Mouse (Mus musculus) lung, postnatal 4 days (tissue): ENCODE measurements at regions not wholly inside any gene's neighbourhood (a gene's known extent, or its start where the extent isn't known, plus 50 kb on each side); places are given as distances from the start of the nearest gene placed in this dataset.

Source experiments
- DNase-seq, 2 experiments: peaks; one replicate each; pipeline ENCODE4 v3.0.0; 2021

DNA sequence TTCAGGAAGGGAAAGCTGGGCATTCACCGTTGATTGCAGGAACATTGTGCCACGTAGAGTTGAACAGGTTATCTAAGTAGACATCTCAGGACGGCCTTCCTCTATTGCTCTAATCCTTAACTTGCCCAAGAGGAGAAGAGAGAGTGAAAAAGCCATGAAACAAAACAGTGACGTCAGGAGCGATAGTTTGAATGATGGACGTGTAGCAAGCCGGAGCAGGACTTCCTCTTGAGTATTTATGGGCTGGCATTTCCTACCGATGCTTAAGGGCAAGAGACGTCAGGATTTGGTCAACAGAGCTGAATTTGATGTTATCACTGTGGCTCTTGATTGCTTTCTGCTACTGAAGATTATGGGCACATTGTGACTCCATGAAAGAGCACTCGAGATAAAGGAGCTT lies 130.5 kb upstream of the Arhgap28 start:
- no peak for DNase-seq

DNA sequence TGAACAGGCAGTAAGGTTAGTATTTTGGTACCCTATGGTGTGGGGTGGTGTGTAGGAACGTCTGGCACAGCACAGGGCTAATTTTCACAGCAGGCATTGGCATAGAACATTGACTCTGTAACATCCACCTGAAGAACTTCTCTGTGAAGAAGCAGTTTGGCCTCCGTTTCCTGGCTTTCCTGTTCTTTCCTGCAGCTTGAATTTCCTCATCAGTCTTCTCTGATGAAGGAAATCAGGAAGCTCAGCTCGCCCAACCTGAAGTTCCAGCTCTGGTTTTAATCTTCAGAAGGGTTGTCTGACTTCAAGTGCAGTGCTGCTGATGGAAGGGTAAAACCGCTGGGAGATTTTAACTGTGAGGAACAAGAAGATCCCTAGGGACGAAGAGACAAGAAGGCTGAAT lies 131.5 kb upstream of the Arhgap28 start:
- no peak for DNase-seq

DNA sequence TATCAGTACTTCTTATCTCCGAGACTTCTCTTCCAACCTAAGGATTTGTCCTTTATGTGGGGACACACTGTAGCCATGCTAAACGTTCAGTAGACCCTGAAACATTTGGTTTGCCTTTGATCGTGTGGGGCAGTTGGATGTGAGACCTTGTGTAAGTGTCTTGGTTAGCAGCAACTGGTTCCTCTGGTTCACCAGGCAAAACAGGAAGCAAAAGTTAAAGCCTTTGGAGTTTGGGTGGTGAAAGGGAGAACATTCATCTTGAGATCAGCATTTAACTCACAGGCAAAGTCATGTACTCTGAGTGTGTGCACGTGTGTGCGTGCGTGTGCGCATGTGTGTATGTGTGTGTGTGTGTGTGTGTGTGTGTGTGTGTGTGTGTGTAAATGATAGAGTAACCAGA lies 130.3 kb upstream of the L3mbtl4 start:
- no peak for DNase-seq

DNA sequence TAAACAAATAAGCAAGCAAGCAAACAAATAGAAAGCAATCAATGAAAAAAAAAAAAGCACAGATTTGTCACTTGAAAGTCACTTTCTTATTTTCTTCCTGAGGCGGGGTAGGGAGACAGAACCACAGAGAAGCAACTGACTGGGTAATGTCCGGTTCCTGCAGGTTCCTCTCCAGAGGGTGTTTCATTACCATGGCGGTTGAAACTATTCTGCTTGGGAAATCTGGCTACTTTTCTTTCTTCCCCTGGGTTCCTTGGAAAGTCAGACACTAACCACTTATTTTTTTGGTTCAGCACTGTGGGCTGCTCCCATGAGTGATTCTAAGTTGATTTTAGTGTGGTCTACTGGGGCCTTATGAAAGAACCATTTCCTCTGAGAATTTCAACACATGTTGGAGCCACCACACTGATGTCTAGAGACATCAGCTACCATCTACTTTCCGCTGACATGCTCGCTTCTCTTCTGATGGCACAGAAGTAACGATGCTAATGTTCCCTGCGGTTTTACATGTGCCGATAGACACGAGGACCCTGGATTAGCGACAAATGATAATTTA lies 124.3 kb upstream of the L3mbtl4 start:
- DNase-seq: no peak

- DNase-seq: no peak
These were observed 121.0 kb upstream of the L3mbtl4 start for GRCm38 (mm10) chr17:68152438-68153120.

- no peak for DNase-seq
These were observed 118.7 kb upstream of the L3mbtl4 start for GRCm38 (mm10) chr17:68154879-68155278.

GRCm38 (mm10) chr17:68158172-68158651 lies 115.4 kb upstream of the L3mbtl4 start:
- peak; percentile 38 to 83 for DNase-seq

DNA sequence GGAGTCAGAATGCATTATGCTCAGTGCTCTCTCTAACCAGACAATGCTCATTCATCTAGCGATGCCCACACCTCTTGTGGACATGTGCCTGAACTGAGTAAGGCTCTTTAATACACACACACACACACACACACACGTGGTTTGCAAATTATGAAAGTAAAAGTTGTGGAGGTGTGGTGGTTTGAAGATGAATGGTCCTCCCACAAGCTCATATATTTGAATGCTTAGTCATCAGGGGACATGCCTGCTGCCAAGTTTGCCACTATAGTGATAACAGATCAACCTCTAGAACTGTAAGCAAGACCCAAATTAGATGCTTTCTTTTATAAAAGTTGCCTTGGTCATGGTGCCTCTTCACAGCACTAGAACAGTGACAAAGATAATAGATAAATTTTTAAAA lies 112.5 kb upstream of the L3mbtl4 start:
- DNase-seq: no peak

GRCm38 (mm10) chr17:68163545-68163944 lies 110.1 kb upstream of the L3mbtl4 start:
- DNase-seq: no peak

- peak in 1 of 2 experiments; percentile 12 for DNase-seq
These were observed 108.9 kb upstream of the L3mbtl4 start for GRCm38 (mm10) chr17:68164666-68165065.

DNA sequence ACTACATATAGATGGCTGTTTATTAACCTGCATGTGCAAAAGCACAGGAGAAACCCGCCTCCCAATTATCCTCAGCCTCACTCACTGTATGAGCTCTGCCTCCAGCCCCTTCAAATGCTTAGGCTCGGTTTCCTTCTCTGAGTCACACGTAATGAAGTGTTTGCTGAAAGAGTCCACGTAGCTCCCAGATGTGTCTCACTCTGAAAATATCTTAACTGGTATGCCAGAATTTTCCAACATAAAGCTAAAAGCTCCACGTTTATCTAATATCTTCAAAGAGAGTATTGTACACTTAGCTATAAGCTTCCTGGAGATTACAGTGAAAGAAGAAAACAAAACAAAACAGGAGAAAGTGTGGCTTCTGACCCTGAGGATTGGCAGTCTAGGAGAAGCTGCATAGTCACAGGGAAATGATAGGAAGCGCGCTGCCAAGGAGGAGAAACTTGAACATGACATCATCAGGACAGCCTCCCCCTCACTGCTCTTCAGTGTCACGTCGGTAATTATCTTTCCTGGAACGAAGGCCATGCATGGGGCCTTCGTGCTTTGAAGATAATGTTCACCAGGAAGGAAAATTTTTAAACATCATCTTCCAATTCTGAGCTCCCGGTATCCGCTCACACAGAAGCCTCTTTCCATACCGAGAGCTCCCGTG lies 108.3 kb upstream of the L3mbtl4 start:
- DNase-seq: peak; percentile 51 to 53

- peak; percentile 8 to 22 for DNase-seq
These were observed 107.2 kb upstream of the L3mbtl4 start for GRCm38 (mm10) chr17:68166397-68166796.

DNA sequence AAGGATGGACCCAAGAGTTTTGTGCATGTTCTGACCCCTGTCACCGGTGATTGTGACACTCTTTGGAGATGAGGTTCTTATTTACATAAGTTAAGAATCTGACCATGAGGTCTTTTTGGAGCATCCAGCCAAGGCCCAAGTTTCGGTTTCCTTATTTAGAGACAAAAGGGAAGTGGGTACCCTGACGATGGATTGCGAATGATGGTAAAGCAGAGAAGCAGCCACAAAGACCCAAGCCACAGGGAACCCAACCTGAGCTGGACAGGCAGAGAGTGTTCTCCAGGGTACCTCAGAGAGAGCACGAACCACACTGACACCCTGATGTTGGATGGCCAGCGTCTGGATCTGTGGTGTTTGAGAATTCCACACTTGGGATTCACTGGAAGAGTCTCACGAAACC lies 100.8 kb upstream of the L3mbtl4 start:
- DNase-seq: no peak

DNA sequence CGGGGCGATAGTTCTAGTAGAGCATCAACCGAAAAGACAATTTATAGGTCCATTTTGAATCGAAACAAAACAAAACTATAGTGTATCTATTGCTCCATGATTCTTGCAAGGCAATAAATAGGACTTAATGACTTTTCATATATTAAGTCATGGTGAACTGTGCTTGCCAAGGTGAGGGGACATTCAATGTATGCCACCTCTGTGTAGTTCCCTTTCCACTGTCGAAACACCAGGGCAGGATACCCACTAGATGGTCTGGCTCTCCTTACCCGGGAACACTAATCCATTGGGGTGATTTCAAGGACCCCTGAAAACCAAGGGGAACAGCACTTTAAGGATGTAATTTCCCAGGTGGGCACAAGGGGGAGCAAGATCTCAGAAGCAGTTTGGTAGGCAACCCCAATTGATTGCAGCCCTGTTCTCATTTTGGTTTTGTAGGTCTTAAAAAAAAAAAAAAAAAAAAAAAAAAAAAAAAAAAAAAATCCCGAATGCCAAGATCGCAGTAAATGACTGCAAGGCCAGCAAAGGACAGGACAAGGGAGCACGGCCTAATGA lies 96.9 kb upstream of the L3mbtl4 start:
- peak in 1 of 2 experiments; percentile 48 for DNase-seq

DNA sequence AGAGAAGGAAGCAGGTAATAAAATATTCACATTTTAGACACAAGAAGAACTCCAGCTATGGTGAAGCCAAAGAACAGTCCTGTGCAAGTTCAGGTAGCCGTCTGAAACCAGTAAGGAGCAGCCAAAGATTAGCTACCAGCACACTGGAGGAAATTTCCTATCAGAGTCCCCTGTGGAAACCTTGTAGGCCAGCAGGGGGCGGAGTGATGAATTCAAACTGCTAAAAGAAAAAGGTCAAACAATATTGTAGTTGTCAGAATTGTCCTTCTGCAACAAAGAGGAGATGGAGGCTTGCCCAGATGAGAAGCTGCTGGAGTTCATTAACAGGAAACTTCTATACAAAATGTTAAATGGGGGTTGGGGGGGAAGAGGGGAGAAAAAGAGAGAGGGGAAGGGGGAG lies 95.8 kb upstream of the L3mbtl4 start:
- DNase-seq: peak; percentile 27 to 61

DNA sequence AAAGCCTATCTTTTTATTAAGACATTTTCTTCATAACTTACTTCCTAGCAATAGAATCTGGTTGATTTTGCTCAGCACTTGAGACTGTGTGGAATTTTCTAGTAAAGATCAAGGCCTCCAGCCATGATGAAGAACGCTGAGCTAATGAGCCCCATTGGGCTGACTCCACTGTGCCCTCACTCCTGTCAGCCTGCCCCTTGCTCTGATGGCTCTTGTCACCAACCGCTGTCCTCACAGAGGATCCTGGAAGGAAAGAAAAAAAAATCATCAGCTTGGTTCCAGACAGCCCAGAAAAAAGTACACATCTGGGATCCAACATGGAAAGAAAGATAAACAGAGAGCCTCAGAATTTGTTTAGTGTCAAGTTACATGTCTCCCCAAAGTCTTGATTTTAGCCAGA lies 88.2 kb upstream of the L3mbtl4 start:
- DNase-seq: no peak

- DNase-seq: no peak
These were observed 83.7 kb upstream of the L3mbtl4 start for GRCm38 (mm10) chr17:68189888-68190287.

DNA sequence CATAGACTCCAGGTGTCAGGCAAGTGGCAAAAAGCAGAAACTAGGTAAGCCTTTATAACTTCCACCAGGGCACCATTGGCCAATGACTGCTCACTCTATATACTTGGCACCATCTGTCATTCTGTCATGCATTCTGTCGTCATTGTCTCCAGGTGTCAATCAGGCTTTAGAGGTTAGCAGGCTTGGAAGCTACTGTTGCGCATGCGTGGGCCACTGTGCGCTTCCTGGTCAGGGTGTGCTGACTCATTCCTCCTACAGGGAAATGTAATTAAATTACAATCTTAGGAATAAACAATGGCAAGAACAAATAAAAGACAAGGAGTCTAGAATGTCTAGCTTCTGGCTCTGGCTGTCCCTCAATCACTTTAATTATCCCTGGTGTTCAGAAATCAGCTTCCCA lies 68.1 kb upstream of the L3mbtl4 start:
- DNase-seq: no peak

DNA sequence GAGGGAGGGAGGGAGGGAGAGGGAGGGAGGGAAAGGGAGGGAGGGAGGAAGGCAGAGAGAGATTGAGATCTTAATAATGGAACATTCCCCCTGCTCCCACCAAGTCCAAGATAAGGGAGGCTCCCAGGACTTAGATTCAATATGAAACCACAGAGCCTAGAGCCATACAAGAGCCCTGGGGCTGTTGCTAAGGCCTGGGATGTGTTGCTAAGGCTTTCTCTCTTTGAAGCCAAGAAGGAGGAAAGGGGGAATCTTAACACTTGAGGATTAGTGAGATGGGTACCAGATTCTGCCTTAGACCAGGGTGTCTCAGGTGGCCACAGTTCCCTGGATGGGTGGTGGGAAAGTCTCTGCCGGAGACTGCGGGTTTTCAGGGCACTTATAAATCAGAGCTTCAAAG lies 64.8 kb upstream of the L3mbtl4 start:
- DNase-seq: no peak

- peak; percentile 43 to 55 for DNase-seq
These were observed 63.0 kb upstream of the L3mbtl4 start for GRCm38 (mm10) chr17:68210313-68211254.

- DNase-seq: no peak
These were observed 55.4 kb upstream of the L3mbtl4 start for GRCm38 (mm10) chr17:68218246-68218645.

GRCm38 (mm10) chr17:68223170-68223569 lies 50.4 kb upstream of the L3mbtl4 start:
- DNase-seq: no peak
